Mouse (Mus musculus): Measurements from ENCODE around the gene Mfng. TPM values are rescaled to one million over a fixed set of nuclear protein-coding genes. Genes with fewer than 3 reads are reported as not detected.

Gene Mfng
- total RNA-seq (2021) = 10 to 100 TPM in 1 of 2 experiments, 1 to 10 TPM in 1; 8.7 to 18.1 TPM
- 46.7 and 61.0 TPM in 2 replicates for polyA plus RNA-seq (2012; rRNA removed)
- long read RNA-seq, transcript Mfng-201 (8 exons, 1,865 nt) = major isoform, 8 of 13 reads
- long read RNA-seq, partial matches to known transcripts = 3 of 13 reads
- long read RNA-seq, other reads (novel, unspliced or antisense) = 2 of 13 reads

DNA sequence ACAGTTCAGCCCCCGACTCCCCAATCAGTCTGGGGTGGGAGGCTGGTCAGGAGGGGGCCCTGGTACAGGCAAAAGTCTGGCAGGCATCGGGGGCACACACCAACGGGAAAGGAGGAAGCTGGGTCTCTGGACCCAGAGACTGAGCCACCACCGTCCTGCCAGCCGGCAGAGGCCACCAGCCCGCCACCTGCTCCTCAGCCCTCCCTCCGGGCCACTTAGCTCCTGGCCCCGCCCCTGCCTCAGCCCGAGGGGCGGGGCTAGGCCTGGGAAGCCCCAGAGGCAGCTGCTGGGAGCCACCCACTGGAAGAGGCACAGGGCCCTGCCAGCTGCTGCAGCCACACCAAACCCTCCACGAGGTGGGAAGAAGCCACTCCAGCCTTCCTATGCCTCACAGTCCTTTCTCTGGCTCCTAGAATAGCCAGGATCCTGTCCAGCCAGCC, at the start of gene Mfng:
TSS of gene Mfng (minus strand) at position 186 of the 440 bp plus-strand sequence.
- DNase-seq = peak; percentile 84

DNA sequence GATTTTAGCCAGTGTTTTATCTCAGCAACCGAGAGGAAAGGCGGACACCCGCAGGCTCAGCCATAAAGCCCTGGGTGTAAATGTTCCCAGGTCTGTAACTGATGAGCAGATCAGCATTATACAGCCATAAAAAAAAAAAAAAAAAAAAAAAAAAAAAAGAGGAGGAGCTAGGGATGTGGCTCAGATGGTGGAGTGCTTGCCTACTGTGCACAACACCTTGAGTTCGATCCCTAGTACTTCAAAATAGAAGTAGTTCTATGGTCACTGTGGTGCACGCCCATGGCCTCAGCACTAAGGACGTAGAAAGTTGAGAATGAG, 42.8 kb upstream of the Mfng start:
- DNase-seq = no peak

DNA sequence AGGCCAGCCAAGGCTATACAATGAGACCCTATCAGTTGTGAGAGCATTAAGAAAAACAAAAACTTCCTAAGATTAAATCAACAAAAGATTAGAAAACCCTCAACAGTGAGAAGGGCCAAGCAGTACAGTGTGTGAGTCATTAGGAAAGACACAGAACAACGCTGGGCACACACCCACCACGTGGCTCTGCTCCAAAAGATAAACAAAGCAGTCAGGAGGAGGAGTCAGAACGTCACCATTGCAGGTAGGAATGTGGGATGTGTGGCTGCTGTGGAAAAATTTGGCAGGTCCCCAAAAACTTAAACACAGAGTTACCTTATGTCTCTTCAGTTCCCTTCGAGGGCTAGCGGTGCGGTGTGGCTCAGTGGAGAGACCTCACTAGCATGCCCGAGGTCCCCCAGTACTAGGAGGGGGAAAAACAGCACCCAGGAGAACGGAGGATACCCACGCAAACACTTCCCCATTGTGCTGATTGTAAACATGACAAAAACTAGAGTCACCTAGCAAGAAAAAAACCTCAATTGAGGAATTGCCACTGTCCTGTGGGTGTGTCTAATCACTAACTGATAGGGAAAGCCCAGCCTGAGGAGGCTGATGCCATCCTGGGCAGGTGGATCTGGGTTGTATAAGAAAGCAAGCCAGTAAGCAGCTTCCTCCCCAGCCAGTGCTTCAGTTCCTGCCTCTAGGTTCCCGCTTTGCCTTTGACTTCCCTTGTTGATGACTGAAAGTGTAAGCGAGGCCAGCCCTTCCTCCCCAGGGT, 42.2 kb upstream of the Mfng start:
- DNase-seq = no peak

GRCm38 (mm10) chr15:78813603-78814002, 40.3 kb upstream of the Mfng start:
- no peak for DNase-seq

- DNase-seq = no peak
These were observed 36.9 kb upstream of the Mfng start for GRCm38 (mm10) chr15:78810146-78810545.

DNA sequence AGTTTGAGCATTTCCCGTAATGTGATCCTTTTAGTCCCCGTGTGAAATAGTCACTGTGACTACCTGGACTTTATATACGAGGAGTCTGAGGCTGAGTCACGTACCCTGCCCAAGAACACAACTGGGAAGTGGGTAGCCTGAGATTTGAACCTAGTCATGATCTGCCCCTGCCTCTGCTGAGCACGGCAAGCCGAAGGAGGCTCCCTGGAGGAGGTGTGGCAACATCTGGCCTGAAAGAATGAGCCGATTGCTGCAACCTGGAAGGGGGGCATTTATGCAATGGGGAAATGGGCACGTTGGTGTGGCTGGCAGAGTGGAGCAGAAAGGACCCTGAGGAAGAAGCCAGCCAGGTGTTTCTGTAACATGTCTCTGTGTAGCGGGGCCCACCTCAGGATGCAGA, 36.5 kb upstream of the Mfng start:
- DNase-seq = no peak

- no peak for DNase-seq
These were observed 35.7 kb upstream of the Mfng start for GRCm38 (mm10) chr15:78808980-78809379.

DNA sequence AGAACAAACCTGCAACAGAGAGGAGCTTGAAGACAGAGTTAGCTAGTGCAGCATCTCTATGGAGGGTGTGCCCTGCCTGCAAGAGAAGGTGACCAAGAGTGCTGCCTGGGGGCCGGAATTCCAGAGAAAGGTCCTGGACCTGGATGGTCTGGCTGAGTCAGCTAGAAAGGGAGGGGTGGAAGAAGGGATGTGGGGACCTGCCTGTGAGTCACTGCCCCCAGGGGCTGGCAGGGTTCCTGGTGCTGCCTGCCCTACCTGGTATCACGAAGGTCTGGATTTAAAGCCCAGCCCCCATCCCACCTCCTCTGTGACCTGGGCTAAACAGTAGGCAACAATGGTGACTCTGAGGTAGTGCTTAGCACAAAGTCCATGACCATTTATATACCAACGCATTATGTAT, 33.9 kb upstream of the Mfng start:
- DNase-seq = peak; percentile 67

GRCm38 (mm10) chr15:78806614-78807013, 33.3 kb upstream of the Mfng start:
- no peak for DNase-seq

DNA sequence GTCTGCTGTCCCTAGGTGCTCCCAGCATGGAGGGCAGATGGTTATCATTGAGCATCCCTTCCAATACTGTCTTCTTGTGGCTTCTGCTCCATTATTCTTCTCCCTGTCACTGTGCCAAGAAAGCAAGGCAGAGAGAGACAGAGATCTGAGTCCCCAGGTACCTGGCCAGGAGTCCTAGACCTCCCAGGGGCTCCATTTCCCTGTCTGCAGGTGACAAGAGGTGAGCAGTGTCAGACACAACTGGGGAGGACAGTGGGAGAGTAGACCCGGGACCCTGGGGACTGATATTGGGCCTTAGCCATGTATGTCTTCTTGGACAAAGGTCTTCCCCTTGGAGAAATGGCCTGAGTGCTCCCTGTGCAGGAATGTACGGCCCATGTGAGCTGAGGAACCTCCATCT, 32.1 kb upstream of the Mfng start:
- no peak for DNase-seq

- no peak for DNase-seq
These were observed 31.1 kb upstream of the Mfng start for GRCm38 (mm10) chr15:78804326-78804725.

- DNase-seq = peak; percentile 76
These were observed 30.2 kb upstream of the Mfng start for GRCm38 (mm10) chr15:78803499-78803900.

- DNase-seq = peak; percentile 79
These were observed 29.6 kb upstream of the Mfng start, which contains the start of gene Card10 for GRCm38 (mm10) chr15:78802776-78803391. Gene Card10, minus strand, starts transcription at chr15:78803042.

- DNase-seq = peak; percentile 46
These were observed 28.9 kb upstream of the Mfng start for GRCm38 (mm10) chr15:78801971-78802741.

DNA sequence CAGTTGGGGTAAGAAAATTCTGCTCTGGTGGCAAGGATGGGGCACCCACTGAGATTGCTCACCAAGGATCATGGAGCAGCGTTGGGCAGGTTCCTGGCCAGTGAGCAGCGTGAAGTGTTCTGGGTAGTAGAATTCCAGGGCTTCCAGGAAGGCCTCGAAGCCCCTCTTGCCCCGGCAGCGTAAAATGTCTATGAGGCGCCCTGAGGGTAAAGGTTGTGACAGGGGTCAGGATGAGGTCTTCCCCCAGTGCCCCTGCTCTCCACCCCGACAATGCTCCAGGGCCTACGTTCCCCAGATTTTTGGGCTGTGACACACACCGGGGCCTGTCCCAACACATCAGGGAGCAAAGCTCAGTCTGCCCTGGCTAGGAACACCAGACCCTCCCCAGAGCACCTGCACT, 28.3 kb upstream of the Mfng start:
- no peak for DNase-seq

- no peak for DNase-seq
These were observed 25.8 kb upstream of the Mfng start for GRCm38 (mm10) chr15:78799029-78799428.

DNA sequence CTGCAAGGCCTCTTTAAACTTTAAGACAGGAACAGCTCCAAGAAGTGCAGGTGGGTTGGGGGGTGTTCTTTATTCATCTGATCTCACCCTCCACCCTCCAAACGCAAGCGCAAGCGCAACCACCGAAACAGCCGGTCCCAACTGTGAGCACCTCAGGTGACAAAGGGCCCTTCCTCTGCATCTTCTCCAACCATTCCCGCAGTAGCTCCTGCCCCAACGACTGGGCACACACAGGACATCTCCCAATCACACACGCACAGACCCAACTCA, 23.7 kb upstream of the Mfng start:
- DNase-seq = no peak

DNA sequence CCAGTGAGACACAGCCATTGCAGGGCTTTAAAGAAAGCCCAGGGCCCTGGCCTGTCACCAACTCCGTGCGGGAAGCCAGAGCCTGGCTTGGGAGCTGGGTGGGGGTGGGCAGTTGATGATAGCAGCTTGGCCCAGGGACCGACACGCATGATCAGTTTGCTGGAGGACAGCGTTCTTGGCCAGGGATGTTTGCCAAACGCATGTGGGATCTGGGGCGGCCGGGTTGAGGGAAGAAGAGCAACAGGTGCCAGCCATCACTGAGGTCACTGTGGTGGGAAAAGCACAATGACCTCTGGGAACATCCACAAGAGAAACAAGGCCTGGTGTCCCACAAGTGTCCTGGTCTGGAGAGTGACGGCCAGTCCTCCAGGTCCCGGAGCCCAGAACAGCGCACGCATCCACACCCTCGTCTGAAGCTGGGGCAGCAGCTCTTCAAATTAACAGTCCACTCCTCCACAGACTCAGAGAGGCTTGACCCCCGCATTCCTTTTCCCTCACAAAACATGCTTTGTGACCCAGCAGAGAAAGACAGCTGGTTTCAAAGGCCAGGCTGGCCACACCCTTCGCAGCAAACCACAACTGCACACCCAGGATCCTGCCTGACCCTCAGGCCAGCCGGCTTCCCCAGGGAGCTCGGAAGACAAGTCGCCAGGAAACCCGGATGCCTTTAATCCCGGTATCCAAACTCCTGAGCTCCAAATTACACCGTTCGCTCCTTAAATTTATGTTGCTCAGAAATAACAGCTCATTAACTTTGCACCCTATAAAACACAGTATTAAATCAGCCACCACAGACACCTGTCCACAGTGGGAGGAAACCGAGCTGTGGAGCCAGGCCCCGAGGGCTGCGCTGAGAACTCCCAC, 23.2 kb upstream of the Mfng start:
- no peak for DNase-seq

DNA sequence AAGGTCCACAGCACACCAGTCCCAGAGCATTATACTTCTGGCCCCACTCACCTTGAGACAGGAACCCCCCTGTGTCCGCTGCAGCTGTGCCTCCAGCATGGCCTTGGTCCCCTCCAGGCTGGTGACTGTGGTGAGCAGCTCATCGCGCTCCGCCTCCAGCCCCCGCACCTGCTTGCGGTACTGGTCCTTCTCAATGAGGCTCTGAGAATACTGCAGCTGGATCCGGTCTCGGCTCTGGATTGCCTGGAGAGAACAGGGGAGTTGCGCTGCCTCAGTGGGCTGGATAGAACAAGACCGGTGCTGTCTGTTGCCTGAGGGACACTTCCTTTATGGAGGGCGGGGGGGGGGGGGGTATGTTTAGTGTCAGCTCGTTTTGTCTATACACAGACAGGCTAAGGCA, 17.7 kb upstream of the Mfng start:
- DNase-seq = no peak

GRCm38 (mm10) chr15:78790451-78790850, 17.2 kb upstream of the Mfng start:
- peak; percentile 67 for DNase-seq

DNA sequence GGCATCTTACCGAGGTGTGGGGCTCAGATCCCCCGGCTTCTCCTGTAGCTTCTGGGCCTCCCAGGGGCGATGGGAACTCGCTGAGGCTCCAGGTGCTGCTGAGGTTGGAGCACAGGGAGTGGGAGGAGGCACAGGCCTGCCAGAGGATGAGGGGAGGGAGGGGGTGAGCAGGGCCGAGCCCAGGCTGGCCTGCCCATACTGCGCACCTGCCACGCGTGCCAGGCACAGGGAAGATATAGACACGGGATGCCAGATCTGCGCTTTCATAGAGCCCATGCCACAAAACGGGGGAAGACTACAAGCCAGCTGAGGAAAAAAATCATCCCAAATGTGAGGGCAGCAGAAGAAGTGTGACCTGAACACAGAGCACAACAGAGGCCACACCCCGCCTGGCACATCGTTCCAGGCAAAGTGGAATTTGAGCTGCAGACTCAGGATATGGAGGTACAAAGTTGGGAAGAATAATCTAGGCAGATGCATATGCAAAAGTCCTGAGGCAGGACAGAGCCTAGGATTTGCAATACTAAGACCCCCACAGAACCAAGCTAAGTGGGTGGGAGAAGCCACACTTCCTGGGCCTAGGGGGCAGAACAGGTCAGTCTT, 16.5 kb upstream of the Mfng start:
- no peak for DNase-seq

GRCm38 (mm10) chr15:78788042-78788441, 14.8 kb upstream of the Mfng start:
- DNase-seq = no peak
